Mouse (Mus musculus) c-Kit-negative CD71-positive TER-119-positive erythroid progenitor cells, embryonic 14.5 days (primary cell): Measurements from ENCODE around the gene Paxip1.

ENCODE experiments used
- DNase-seq: peaks from one replicate; pipeline ENCODE4 v3.0.0-alpha.2; 2013; ENCODE audit warnings: low read depth, low spot score

Paxip1 gene

DNA sequence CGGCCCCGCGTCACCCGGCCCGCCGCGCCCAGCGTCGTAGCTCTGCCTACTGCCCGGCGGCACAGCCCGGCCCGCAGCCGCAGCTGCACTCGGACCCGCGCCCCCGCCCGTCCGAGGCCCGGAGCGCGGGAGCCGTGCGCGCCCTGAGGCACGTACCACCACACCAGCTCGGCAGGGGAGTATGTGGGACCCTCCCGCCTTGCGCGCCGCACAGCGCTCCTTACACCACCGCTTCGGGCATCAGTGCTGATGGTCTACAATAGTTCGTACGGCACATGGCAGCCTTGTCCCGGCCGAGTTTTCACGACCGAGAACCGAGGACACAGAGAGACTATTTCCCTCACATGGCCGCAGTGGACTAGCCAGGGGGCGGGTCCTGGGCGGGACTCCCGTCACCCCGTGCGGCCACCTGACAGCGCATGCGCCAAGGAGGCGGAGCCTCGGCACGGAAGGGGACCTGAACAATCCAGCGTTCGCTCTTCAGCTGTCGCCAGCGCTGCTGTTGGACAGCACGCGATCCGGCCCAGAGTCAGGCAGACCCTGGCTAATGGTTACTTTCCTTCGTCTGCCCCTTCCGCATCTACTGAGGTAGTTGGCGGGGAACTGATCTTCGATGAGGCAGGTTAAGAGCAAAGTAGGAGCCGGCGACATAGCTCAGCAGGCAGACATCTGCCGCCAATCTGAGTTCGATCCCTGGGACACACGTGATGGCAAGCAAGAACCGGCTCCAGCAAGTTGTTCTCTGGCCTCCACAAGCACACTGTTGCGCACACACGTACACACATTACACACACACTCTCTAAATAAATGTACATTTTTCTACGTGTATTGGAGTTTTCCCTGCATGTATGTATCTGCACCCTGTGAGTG is at the start of gene Paxip1:
Paxip1 (minus strand) TSS at position 389 of the 870 bp plus-strand sequence.
- DNase-seq = peak; percentile 97

DNA sequence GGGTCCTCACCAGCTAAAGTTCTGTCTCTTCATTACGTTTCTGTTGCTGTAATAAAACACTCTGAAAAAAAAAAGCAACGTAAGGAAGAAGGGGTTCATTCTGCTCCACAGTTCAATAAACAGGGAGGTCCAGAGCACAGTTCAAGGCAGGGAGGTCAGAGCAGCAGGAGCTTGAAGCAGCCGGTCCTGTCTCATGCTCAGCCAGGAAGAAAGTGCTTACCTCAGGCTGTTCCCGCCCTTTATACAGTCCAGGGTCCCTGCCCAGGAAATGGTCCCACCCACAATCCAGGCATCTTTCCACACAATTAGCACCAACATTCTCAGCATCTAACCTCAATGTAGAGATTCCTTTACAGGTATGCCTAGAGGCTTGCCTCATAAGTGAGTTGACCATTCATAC is 46.6 kb upstream of the Paxip1 start:
- DNase-seq = no peak

DNA sequence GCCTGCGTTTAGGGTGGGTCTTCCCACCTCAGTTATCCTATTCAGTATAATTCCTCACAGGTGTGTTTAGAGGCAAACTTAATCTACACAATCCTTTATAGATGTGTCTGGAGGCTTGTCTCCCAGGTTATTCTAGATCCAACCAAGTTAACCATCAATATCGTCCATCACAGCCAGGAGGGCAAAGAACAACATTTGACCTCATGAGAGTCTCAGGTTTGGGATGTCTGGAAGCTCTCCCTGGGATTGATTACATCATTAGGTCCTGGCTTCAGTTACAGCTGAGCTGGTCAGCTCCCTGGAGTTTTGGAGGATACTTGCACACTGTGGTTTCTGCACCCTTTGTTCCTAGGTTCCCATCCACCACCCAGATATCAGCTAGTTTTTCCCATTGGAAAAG is 43.6 kb upstream of the Paxip1 start:
- no peak for DNase-seq

DNA sequence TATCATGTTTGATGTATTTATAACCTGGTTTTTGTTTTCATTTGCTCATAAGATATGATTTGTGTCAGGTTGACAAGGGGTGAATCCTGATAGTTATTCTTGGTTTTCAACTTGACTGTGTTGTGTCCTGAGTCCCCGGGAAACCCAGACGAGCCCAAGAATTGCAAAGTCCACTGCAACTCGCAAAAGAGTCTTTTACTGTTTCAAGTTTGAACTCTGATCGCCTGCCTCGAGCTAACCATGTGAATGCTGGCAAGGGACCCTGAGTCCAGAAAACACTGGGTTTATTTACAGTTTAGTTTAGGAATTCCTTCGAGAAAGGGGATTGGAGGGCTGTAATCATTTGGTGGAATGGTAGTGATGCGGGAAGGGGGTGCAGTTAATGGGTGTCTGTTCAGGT is 36.5 kb upstream of the Paxip1 start:
- DNase-seq = no peak

DNA sequence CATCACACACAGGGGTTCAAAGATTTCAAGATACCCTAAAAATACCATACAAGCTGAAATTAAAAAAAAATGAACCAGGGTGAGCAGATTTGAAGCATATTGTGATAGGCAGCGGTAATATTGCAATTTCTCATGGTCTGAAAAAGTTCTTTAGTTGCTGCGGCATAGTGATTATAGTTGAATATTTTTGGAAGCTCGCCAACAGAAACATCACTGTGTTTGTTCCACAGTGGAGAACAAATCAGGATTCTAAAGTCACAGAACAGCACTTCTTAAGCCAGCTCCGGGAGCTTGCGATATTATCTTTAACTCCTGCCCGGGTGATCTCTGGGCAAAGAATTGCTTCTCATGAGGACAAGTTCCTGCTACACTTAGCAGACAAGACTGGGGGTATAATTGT is 29.7 kb upstream of the Paxip1 start:
- no peak for DNase-seq

DNA sequence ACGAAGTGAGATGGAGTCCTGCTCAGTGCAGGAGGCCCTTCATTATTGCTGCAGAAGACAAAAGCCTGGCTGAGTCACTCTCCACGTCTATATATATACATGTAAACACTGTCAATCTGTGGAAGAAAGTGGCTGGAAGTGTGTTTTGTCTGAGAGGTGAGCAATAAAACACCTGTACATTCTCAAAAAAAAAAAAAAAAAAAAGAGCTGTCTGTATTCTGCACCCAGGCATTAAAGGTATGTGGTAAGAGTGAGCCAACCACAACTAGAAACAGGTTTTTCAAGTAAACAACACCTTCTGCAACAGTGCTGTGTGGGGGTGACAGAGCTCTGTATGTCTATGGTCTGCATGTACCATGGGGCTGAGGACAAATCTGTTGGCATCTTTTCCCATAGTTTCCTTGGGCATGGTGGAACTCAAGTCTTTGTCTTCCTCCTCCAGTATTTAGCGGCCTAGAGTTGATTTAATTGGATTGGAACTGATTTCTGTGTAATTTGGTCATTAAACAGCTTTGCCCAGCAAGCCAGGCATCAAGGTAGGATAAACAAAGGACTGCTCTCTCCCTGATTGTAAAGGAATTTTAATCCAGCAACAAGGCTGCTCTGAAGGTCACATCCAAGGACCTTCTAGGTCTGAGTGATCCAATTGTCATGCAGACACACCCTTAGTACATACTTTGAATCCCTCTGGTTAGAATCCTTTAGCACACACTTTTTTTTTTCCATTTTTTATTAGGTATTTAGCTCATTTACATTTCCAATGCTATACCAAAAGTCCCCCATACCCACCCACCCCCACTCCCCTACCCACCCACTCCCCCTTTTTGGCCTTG is 27.6 kb upstream of the Paxip1 start:
- DNase-seq = no peak

DNA sequence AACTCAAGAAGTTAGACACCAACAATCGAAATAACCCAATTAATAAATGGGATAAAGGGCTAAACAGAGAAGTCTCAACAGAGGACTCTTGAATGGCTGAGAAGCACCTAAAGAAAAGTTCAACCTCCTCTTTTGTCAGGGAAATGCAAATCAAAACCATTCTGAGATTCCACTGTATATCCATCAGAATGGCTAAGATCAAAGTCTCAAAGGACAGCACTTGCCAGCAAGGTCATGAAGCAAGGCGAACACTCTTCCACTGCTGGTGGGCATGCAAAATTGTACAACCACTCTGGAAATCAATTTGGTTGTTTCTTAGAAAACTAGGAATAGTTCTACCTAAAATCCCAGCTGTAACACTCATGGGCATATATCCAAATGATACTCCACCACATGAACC is 22.8 kb upstream of the Paxip1 start:
- no peak for DNase-seq

DNA sequence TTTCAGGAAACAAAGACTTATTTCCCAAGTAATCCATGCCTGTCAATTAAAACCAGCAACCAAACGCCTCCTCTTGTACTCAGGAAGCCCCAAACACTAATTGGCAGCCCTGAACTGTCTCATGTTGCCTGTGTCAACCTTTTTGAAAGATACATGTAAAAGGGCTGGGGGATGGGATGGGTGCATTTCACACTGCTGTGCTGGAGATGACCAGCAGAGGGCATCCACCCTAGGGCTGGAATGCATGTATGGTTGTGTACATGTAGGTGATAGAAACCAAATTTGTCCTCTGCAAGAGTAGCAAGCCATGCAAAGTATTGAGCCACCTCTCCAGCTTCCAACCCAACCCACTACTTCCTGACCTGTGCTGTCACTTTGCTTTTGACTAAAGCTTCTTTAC is 2.4 kb upstream of the Paxip1 start:
- DNase-seq = peak; percentile 47

DNA sequence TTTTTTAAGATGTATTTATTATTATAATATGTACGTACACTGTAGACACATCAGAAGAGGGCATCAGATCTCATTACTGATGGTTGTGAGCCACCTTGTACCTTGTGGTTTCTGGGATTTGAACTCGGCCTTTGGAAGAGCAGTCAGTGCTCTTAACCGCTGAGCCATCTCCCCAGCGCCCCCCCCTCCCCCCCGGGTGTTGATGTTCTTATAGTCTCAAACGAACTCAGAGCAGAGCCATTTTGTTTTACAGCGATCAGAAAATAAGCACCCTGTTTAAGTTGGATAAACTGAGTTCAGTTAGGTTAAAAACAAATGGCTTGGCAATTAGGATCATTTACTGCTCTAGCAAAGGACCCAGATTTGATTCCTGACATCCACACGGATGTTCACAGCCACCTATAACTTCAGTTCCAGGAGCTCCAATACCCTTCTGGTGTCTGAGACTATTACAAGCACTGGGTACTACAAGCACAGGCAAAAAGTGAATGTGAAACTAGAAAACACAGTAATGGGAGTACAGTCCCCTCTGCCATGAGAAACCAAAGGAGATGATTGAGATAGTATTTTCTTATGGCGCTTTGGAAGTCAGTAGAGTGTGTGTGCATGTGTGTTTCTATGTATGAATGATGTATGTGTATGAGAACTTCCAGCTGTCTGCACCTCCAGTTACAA is 1.2 kb upstream of the Paxip1 start:
- DNase-seq = no peak

DNA sequence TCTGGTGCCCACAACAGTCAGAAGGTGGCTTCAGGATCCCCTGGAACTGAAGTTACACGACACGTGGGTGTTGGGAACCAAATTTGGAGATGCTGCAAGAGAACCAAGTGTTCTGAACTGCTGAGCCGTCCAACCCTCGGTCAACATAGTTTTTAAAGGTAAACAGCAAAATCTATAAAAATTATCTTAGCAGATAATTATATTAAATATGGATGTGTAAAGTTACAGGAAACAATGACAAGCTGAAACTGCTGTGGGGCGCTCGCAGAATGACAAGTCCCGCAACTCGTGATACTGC is 631 bp upstream of the Paxip1 start:
- no peak for DNase-seq

DNA sequence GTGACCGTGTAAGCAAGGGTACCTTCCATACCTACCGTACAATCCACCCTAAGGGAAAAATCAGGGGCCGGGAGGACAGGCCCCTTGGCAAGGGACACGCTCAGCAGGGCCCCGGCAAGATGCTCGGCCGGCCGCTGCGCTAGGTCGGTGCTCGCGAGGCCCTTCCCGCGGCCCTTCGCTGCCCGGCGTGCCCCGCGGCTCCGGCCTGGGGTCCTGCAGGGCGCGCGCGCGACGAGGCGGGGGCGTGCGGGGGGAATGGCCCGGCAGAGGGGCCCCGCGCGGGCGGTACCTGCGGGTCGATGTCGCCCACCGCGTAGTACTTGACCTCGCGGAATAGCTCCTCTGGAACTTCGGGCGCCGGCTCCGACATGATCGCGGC is 592 bp downstream of the Paxip1 start:
- peak; percentile 22 for DNase-seq

DNA sequence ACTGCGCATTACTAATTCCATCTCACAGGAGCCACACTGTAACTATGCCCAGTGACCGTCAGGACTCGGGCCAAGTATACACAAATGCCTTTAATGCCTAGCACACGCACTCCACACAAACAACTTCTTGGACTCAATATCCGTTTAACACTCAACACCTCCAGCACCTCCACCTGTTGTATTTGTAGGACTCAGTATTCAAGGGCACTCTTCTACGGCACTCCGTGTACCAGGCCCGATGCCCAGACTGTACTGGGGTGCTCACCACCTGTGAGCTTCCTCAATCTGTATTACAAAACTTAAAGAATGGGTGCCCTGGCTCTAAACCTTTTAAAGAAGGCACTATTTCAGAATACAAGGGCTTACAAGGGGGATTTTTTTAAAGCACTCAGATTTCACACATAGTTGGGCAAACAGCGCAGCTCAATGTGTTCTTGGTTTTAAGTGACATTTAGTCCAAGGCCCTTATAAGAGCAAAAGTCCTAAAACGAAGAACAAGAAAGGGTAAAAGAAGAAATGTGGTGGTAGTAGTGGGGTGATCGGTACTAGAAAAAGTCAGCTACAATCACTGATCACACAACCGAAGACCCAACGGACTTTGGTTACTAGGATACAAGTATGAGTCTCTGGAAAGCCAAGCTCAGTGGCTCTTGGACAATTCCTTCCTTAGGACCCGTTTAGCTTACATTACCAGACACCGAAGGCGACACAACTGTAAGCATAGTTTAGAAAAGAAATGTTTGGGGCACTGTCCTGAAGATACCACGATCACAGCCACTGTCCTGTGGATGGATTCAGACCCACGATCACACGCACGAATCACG is 1.2 kb downstream of the Paxip1 start:
- peak; percentile 30 for DNase-seq

DNA sequence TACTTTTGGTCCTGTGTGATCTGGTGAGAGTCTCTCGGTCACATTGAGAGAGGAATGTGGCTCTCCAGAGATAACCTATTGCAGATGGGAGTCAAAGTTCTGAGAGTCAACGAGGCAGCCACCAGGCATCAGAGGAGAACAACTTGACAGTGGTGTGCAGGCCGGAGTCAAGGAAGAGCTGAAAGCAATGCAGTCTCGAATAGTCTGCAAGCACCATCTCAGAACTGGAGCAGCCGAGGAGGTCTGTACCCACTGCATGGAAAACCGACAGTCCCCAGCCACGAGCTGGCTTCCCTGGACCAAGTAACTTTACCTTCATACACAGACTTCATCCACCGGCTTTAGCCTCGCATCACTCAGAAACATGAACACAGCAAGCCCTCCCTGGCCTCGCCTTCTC is 1.9 kb downstream of the Paxip1 start:
- no peak for DNase-seq

DNA sequence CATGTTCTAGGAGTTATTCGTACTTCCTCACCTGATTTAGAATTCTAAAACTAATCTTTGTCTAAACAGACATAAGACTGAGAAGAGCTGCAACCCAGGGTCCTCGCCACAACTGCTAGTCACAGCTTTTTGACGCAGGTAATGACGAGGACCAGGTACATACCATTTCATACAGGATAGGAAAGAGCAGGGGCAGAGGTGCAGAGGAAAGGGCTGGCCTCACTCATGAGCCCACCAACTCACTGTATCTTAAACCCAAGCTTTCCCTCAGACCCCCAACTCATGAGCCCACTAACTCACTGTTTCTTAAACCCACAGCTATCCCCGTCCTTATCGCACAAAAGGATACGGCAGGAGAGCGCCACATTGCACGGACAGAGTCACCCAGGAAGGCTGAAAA is 8.1 kb downstream of the Paxip1 start:
- DNase-seq = no peak

DNA sequence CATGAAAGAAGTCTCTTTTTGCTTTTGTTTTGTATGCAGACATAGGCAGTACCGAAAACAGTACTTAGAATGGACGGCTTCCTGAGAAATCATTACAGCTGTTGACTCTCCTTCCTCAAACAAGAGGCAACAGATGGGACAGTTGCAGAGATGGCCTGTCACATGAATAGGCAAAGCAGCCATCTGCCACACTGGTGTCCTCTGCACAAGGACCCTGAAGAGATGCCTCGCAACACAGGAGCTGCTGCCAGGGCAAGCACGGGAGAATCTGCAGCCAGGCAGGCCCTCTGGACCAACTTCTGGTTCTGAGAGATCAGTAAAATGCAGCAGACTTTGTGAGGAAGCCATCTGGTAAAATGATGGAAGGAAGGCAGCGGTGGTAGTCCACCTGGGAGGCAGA is 23.5 kb downstream of the Paxip1 start:
- DNase-seq = no peak

DNA sequence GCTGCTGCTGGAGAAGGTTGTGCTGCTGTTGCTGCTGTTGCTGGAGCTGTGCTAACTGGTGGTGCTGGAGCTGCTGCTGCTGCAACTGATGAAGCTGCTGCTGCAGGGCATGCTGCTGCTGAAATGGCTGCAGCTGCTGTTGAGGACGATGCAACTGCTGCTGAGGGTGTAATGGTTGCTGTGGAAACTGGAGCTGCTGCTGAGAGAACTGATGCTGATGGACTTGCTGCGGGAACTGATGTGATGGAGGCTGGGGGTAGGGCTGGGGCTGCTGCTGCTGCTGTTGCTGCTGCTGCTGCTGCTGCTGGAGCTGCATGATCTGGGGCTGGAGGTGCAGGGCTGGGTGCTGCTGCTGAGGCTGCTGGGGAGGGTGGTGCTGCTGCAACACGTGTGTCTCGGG is 25.7 kb downstream of the Paxip1 start:
- DNase-seq = no peak

DNA sequence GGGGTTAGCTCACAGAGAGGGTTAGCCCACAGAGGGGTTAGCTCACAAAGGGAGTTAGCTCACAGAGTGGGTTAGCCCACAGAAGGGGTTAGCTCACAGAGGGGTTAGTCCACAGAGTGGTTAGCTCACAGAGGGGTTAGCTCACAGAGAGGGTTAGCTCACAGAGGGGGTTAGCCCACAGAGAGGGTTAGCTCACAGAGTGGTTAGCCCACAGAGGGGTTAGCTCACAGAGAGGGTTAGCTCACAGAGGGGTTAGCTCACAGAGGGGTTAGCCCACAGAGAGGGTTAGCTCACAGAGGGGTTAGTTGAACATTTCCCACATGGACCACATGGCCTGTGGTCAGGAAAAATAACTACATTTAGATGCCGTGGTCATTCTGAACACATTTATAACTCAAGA is 46.5 kb downstream of the Paxip1 start:
- DNase-seq = no peak

DNA sequence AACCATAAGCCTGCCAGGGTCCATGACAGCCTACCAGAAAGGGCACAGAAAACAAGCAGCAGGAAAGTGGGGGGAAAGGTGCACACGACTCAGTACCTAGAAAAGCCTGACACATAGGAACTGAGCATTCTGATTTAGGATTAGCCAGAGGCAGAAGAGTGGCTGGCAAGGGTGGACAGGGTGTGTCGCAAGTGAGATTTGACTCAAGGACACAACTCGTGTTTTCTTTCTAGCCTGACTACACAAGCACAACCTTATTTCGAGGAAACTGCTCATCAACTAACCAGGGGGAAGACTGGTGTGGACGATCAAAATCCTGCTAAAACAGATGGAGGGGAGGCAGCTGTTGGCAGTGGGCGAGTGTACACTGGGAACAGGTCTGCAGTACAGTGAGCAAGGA is 52.3 kb downstream of the Paxip1 start:
- no peak for DNase-seq

DNA sequence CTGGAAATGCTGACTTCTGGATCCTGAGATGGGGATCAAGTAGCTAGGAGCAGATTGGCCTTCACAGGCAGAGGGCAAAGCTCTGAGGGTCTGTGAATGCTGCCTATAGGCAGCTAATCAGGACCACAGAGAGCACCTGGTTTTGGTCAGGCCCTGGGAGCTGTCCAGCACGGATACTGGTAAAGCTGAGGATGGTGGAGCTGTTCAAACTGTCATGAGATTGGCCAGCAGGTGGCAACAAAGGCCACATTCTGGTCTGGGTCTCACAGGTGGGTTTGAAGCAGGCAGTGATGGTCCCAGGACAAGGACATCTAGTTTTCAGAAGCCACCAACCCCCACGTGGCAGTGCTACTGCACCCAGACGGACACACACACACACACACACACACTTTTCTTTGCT is 54.3 kb downstream of the Paxip1 start:
- DNase-seq = no peak

DNA sequence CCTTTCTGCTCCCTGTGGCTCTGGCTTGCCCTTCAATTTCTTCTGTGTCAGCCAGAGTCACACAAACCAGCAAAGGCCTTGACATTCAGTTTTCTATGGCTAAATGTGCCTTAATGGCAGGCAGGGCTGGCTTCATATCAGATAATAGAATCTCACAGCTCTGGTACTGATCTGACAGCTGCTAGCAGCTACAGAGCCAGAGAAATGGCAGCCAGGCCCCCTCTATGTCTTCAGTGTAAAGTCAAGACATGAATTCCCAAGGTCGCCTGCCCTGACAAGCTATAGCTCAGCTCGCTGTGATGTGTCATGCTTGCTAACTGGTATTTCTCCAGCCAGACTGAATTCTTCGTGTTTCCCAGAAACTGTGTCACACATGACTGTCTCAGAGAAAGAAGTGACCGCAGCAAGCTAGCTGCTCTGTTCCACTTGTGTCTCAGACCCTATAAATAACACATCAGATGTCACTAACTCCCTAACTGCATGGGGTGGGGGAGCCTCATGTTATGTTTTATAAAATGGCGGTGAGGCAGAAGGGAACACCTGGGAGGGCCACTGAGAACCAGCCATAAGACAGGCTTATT is 59.1 kb downstream of the Paxip1 start:
- DNase-seq = no peak

DNA sequence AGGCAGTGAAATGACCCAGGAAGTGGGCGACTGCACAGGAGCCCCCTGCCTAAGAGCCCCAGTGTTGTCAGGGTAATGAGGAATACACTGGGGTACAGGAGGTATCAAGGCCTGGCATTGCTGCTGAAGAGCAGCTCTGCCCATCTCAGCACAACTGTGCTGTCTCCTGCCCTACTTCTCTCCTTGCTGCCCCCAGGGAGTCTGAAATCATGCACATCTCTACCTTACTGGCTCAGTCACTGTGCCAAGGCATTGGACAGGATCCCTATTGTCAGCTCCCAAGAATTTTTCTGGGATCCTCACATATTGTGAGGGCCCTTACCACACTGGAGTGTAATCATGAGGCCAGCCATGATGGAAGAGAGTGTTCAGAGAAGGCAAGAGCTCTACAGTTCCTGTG is 60.1 kb downstream of the Paxip1 start:
- no peak for DNase-seq
